Mouse (Mus musculus) CH12.LX (cell line): Measurements from ENCODE around the gene Pgam1.
A peak's percentile ranks its signal among the peaks of the same experiment; 100 is the strongest.
"Not testable (repeated sequence)": the region's sequence is repeated elsewhere in the genome, so short reads cannot be mapped to it uniquely, and the experiment has no call there.

ENCODE experiments used
- CTCF ChIP-seq, 2 experiments: IDR thresholded peaks in 1 of 2; conservative IDR thresholded peaks in 1 of 2; 2 replicates each; pipeline ENCODE4 v1.5.1; 2011 to 2012; ENCODE audit warnings: low read depth in 2 of 2, low read length in 2 of 2, improper control_type of control experiment in 1 of 2, inconsistent platforms in 1 of 2, mild to moderate bottlenecking in 1 of 2, moderate library complexity in 1 of 2
- EP300 ChIP-seq: IDR thresholded peaks from 2 replicates; pipeline ENCODE4 v1.6.1; 2011; ENCODE audit warnings: low read length, improper control_type of control experiment
- JUND ChIP-seq: conservative IDR thresholded peaks from 2 replicates; pipeline ENCODE4 v1.6.1; 2011; ENCODE audit warnings: low read depth, low read length, improper control_type of control experiment
- PAX5 ChIP-seq: IDR thresholded peaks from 2 replicates; pipeline ENCODE4 v1.6.1; 2012; ENCODE audit warnings: low read length, inconsistent platforms, mixed read lengths
- POLR2A ChIP-seq: IDR thresholded peaks from 2 replicates; pipeline ENCODE4 v1.6.1; 2011; ENCODE audit warnings: low read depth, mild to moderate bottlenecking, improper control_type of control experiment, low read length
- RCOR1 ChIP-seq: conservative IDR thresholded peaks from 2 replicates; pipeline ENCODE4 v1.6.1; 2012; ENCODE audit warnings: low read depth, mild to moderate bottlenecking, inconsistent platforms, low read length, improper control_type of control experiment
- SIN3A ChIP-seq: IDR thresholded peaks from 2 replicates; pipeline ENCODE4 v1.6.1; 2012; ENCODE audit warnings: low read length, improper control_type of control experiment, inconsistent platforms
- ZMIZ1 ChIP-seq: IDR thresholded peaks from 2 replicates; pipeline ENCODE4 v1.6.1; 2012; ENCODE audit warnings: low read depth, mild to moderate bottlenecking, inconsistent platforms, low read length, improper control_type of control experiment

DNA sequence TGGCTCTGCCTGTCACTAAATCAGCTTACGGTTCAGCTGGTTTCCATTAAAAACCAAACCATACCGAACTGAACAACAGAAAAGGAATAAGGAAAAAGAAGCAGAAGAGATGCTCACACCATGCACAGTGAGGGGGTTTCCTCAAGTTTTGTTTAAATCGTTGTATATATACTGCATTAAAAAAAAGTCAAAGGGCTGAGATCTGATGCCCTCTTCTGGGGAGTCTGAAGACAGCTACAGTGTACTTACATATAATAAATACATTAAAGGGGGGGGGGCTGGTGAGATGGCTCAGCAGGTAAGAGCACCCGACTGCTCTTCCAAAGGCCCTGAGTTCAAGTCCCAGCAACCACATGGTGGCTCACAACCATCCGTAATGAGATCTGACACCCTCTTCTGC lies 41.8 kb upstream of the Pgam1 start:
- TF ChIP-seq PAX5, SIN3A, POLR2A, JUND, RCOR1, ZMIZ1, EP300: not testable (repeated sequence)
- TF ChIP-seq CTCF (conservative IDR thresholded peaks at IDR 0.05 in 1 of 2, IDR thresholded peaks at IDR 0.05 in 1 of 2; ENCODE audit: low read depth in 2 of 2, low read length in 2 of 2): 0 out of 4 replicates have a peak, but pooled peaks of 1 of the 2 experiments have one; percentile 1
